Mouse (Mus musculus): ENCODE results near the gene Abhd5. TPM values are rescaled to one million over a fixed set of nuclear protein-coding genes. Genes with fewer than 3 reads are reported as not detected.

Abhd5 gene
- total and polyA plus RNA-seq, 3 experiments = 6.0 to 12.2 (median 8.8) TPM

DNA sequence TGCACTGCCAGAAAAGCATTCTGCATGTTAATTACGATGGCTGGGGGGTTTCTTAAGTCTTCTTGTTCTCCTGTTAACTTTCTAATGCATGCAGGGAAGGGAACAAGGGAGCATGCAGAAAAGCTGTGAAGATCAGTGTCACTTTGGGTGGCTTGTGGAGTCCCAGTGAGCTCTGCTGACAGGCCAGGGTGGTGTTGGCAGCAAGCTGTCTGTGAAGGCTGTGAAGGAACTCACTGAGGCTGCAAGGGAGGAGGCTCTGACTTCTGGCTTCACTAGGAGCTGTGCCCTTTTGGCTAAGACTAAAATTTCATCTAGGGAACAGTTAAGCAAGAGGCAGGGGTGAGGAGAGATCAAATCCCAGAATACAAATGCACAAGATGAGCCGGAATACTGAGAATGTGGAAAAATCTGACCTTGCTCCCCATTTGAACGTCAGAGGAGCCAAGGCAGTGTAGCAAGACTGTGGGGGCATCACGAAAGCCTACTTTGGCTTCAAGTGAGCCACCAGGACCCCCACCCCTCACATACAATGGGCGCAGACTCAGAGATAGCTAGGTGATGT lies 68.9 kb downstream of the Abhd5 start:
- in situ Hi-C loops (cut with MboI; ENCODE audit: low pct_ligation_motif_present, low pct_unique_long_range_greater_than_20kb, low sequenced_read_pairs) (no loop called here), dilution Hi-C loops (cut with MboI; ENCODE audit: extremely low pct_ligation_motif_present, extremely low pct_unique_long_range_greater_than_20kb, low sequenced_read_pairs) (no loop called here)
- Histone ChIP-seq H3K9ac (ENCODE audit: insufficient read depth, low read depth) (no peak overlapping the region), H3K4me2 (ENCODE audit: insufficient read depth, low read depth, poor library complexity, severe bottlenecking) (no peak overlapping the region), H3K27me3 (replicated peaks) (peaks cover 10% of the 10 kb centered on the region), H3K9me3 (replicated peaks; ENCODE audit: low read length) (peaks cover 3% of the 10 kb centered on the region), H3K36me3 (replicated peaks in 1 of 2; ENCODE audit: control insufficient read depth in 1 of 2, insufficient read depth in 1 of 2, low read length in 1 of 2) (no peaks in the 10 kb centered on the region), H3K4me1 (ENCODE audit: control insufficient read depth in 1 of 2, insufficient read depth in 2 of 2) (no peaks in the 10 kb centered on the region), H3K27ac (ENCODE audit: insufficient read depth, low read depth) (no peak overlapping the region), H3K79me2 (replicated peaks; ENCODE audit: control insufficient read depth, extremely low read depth, insufficient read depth, poor library complexity, severe bottlenecking) (no peaks in the 10 kb centered on the region), H3K4me3 (replicated peaks in 1 of 3; ENCODE audit: low read depth in 2 of 3, low read length in 2 of 3, poor library complexity in 1 of 3) (no peak overlapping the region)
- no peak for DNase-seq (ENCODE audit: extremely low read depth)
- TF ChIP-seq POLR2AphosphoS2 (IDR thresholded peaks at IDR 0.05; ENCODE audit: low read depth, low read length) (no peak), GABPA (IDR thresholded peaks at IDR 0.05; ENCODE audit: insufficient replicate concordance, low read depth, low read length) (no peak), ZMIZ1 (IDR thresholded peaks at IDR 0.05; ENCODE audit: low read depth, low read length) (no peak), RCOR1 (conservative IDR thresholded peaks at IDR 0.05; ENCODE audit: low read depth, low read length) (no peak), NELFE (IDR thresholded peaks at IDR 0.05; ENCODE audit: low read depth, low read length) (no peak), MAZ (IDR thresholded peaks at IDR 0.05; ENCODE audit: low read depth, low read length) (no peak), BHLHE40 (IDR thresholded peaks at IDR 0.05; ENCODE audit: low read depth, low read length) (no peak), MYC (IDR thresholded peaks at IDR 0.05; ENCODE audit: low read depth, low read length) (no peak), IRF4 (IDR thresholded peaks at IDR 0.05; ENCODE audit: low read depth, low read length) (no peak), POLR2A (IDR thresholded peaks at IDR 0.05; ENCODE audit: low read depth, low read length) (no peak), HCFC1 (IDR thresholded peaks at IDR 0.05; ENCODE audit: low read depth, low read length) (no peak), ETS1 (conservative IDR thresholded peaks at IDR 0.05; ENCODE audit: low read depth, low read length) (no peak), JUND (conservative IDR thresholded peaks at IDR 0.05; ENCODE audit: low read depth, low read length) (no peak), USF1 (IDR thresholded peaks at IDR 0.05; ENCODE audit: low read depth, low read length) (no peak), PAX5 (IDR thresholded peaks at IDR 0.05; ENCODE audit: low read length) (no peak), RAD21 (IDR thresholded peaks at IDR 0.05; ENCODE audit: low read depth, low read length) (no peak), ELF1 (IDR thresholded peaks at IDR 0.05; ENCODE audit: low read depth, low read length) (no peak), JUN (IDR thresholded peaks at IDR 0.05; ENCODE audit: insufficient read depth, low read depth, low read length) (no peak)

DNA sequence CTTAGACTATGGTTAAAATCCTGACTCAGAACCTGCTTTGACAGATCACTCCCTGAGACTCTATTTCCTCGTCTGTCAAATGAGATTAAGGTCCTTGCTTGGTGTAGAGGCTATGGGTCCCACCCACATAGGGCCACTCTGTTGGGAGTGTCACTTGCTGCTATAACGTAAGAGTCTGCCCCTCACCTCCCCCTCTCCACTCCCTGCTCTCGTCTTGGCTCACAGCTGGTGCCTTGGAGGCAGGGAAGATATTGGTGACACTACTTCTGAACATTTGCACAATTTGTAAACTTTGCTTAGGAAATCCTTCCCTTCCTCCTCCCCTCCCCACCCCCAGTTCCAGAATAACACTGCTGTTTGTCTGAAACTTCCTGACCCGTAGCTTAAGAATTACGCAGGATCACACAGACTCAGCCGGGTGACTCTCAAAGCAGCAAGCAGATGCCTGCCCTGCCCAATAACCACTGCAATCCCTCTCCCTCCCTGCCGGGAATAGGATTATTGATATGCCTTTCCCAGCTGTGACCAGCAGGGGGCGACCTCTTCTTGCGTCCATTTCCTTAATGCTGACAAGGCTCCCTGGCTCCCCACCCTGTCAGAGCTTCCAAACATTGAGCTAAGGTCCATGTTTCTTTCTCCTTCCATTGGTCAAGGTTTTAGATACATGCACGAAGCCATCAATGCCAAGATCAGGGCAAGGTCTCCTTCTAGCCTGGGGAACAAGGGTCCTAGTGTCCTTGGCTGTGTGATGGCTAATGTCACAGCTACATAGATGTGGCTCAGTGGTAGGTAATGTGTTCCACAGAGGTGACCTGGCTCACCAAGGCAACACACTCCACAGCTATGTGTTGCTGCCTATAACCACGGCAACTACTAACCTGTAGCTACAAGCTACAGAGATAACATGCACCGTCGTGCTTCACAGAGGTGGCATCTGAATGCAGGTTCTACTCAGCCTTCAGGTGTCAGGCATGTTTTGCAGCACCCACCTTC lies 69.7 kb downstream of the Abhd5 start:
- Histone ChIP-seq H3K4me1 (ENCODE audit: control insufficient read depth in 1 of 2, insufficient read depth in 2 of 2) (no peaks in the 10 kb centered on the region), H3K36me3 (replicated peaks in 1 of 2; ENCODE audit: control insufficient read depth in 1 of 2, insufficient read depth in 1 of 2, low read length in 1 of 2) (no peaks in the 10 kb centered on the region), H3K4me3 (replicated peaks in 1 of 3; ENCODE audit: low read depth in 2 of 3, low read length in 2 of 3, poor library complexity in 1 of 3) (no peak overlapping the region), H3K9me3 (replicated peaks; ENCODE audit: low read length) (peaks cover 3% of the 10 kb centered on the region), H3K27me3 (replicated peaks) (peaks cover 10% of the 10 kb centered on the region), H3K79me2 (replicated peaks; ENCODE audit: control insufficient read depth, extremely low read depth, insufficient read depth, poor library complexity, severe bottlenecking) (no peaks in the 10 kb centered on the region), H3K9ac (ENCODE audit: insufficient read depth, low read depth) (no peak overlapping the region), H3K27ac (ENCODE audit: insufficient read depth, low read depth) (no peak overlapping the region), H3K4me2 (ENCODE audit: insufficient read depth, low read depth, poor library complexity, severe bottlenecking) (no peak overlapping the region)
- in situ Hi-C loops (cut with MboI; ENCODE audit: low pct_ligation_motif_present, low pct_unique_long_range_greater_than_20kb, low sequenced_read_pairs) = no loop called here
- dilution Hi-C loops (cut with MboI; ENCODE audit: extremely low pct_ligation_motif_present, extremely low pct_unique_long_range_greater_than_20kb, low sequenced_read_pairs) = no loop called here
- DNase-seq (ENCODE audit: extremely low read depth) = peak; percentile 66
- TF ChIP-seq HCFC1 (IDR thresholded peaks at IDR 0.05; ENCODE audit: low read depth, low read length) (no peak), ETS1 (conservative IDR thresholded peaks at IDR 0.05; ENCODE audit: low read depth, low read length) (no peak), PAX5 (IDR thresholded peaks at IDR 0.05; ENCODE audit: low read length) (no peak), ZMIZ1 (IDR thresholded peaks at IDR 0.05; ENCODE audit: low read depth, low read length) (no peak), USF2 (conservative IDR thresholded peaks at IDR 0.05; ENCODE audit: low read depth, low read length) (no peak), ELF1 (IDR thresholded peaks at IDR 0.05; ENCODE audit: low read depth, low read length) (0 out of 2 replicates have a peak, but pooled peaks have one; percentile 24), RAD21 (IDR thresholded peaks at IDR 0.05; ENCODE audit: low read depth, low read length) (peak; percentile 66), CHD1 (IDR thresholded peaks at IDR 0.05; ENCODE audit: low read depth, low read length) (no peak), RCOR1 (conservative IDR thresholded peaks at IDR 0.05; ENCODE audit: low read depth, low read length) (no peak), JUND (conservative IDR thresholded peaks at IDR 0.05; ENCODE audit: low read depth, low read length) (no peak), NELFE (IDR thresholded peaks at IDR 0.05; ENCODE audit: low read depth, low read length) (no peak), IRF4 (IDR thresholded peaks at IDR 0.05; ENCODE audit: low read depth, low read length) (no peak), EP300 (IDR thresholded peaks at IDR 0.05; ENCODE audit: low read length) (no peak), CTCF (conservative IDR thresholded peaks at IDR 0.05 in 1 of 2, IDR thresholded peaks at IDR 0.05 in 1 of 2; ENCODE audit: low read depth in 2 of 2, low read length in 2 of 2) (peak; percentile 83 to 91), MAFK (IDR thresholded peaks at IDR 0.05; ENCODE audit: insufficient replicate concordance, low read length) (peak; percentile 85; the same call in 1 of the 2 replicates), BHLHE40 (IDR thresholded peaks at IDR 0.05; ENCODE audit: low read depth, low read length) (no peak), POLR2A (IDR thresholded peaks at IDR 0.05; ENCODE audit: low read depth, low read length) (no peak), CHD2 (IDR thresholded peaks at IDR 0.05; ENCODE audit: low read length) (no peak), SMC3 (IDR thresholded peaks at IDR 0.05; ENCODE audit: low read depth, low read length) (peak; percentile 57), GABPA (IDR thresholded peaks at IDR 0.05; ENCODE audit: insufficient replicate concordance, low read depth, low read length) (no peak)
